Mouse (Mus musculus) c-Kit-negative CD71-positive TER-119-positive erythroid progenitor cells, embryonic 14.5 days (primary cell): ENCODE data around the gene Krtap29-1.
A peak's percentile ranks its signal among the peaks of the same experiment; 100 is the strongest.

Source experiments
- DNase-seq: peaks from one replicate; pipeline ENCODE4 v3.0.0-alpha.2; 2013; ENCODE audit warnings: low read depth, low spot score

Gene Krtap29-1

DNA sequence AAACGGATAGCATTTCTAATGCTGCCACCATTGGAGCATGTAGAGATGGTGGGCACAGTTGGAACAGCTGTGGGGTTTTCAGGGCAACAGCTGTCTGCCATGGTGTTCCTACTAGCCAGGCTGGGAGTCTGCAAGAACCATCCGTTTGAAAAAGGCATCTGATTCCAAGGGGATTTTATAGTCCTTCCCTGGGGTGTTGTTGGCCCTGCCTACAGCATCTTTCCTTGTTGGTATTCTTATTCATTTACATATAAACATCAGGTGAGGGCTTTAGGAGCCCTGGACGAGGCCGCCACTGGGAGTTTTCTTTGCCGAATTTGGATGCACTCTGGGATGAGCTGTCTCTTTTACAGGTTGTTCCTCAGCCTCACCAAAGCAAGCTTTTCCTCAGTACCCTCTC is at the start of gene Krtap29-1:
Krtap29-1 (minus strand) TSS at position 101 of the 400 bp plus-strand sequence.
- DNase-seq: no peak

DNA sequence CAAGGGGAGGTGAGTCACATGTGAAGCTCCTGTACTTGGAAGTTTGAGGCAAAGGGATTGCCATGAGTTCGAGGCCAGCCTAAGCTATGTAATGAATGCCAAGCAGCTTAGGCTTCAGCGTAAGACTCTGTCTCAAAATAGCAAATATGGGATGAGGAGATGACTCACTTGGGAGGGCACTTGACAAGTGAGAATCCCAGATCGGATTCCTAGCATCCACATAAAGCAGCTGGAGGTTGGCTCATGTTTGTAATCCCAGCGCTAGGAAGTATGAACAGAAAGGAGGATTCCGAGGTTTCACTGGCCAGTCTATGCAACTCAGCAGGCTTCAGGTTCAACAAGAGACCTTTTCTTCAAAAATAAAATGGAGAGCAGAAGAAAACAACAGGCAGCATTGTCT is 42.6 kb upstream of the Krtap29-1 start:
- DNase-seq: no peak

DNA sequence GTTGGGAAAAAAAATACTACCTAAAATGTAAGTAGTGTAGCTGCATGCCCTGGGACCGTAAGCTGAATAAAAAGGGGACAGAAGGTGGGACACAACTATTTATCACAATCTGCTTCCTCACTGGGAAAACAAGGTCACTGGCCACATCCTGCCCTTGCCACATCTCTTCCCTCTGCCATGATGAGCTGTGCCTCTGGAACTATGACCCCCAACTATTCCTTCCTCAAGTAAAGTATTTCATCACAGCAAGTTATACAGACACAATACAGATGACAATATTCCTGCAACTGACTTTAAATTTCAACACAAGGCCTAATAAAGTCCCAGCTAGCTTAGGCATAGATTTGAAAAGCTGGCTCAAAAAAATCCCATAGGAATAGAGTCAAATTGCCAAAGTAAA is 40.6 kb upstream of the Krtap29-1 start:
- DNase-seq: no peak

DNA sequence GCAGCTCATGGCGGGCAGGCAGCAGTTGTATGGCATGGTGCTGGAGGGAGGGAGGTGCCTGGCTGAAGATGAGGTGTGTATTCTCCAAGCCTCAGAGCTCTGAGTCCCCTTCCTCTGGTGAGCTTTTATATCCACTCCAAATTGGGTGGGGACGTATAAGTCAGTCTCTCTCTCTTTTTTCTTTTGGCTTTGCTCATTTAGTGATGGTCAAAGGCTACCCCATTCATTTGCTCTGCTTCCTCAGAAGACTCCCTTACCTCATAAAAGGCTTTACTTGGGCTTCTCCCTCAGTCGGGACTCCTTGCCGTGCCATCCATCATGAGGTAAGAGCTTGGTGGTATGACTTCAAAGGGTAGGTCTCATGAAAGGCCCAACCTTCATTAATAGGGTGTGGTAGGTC is 37.3 kb upstream of the Krtap29-1 start, which contains the start of gene Krt33a:
Krt33a (minus strand) TSS at position 101 of the 400 bp plus-strand sequence.
- no peak for DNase-seq

DNA sequence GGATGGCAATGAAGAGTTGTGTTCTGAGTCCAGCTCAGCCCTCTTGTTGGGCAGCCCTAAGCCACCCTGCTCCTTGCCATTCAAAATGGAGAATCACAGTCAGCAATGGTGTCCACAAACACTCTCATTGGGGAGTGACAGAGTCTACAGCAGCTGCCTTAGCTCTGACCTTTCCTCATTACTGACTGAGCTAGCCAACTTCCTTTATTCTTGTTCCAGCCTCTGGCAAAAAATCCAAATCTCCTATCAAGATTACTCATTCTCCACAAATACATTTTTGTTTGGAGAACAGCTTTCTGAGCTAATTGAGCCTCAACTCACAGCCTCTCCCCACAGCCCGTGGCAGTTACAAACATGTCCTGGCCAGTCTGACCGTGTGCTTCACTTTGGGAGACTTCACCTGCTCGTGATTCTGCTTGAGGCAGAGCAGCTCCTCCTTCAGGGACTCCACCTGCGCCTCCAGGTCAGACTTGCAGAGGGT is 34.9 kb upstream of the Krtap29-1 start:
- no peak for DNase-seq

DNA sequence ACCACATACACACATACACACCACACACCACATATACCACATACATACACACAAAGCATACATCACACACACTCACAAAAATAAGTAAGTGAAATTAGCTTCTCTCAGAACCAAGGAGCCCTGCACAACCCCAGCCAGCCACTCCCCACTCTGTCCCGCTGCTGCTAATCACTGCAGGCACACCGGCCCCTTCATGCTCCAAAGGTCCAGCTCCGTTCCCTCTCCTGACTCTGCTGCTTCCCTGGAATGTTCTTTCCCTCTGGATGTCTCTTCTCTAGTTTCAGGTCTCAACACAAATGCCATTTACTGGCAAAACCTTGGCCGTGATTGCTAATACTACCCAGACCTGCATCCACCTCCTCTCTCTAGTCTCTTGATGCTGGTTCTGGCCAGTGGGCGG is 31.8 kb upstream of the Krtap29-1 start:
- no peak for DNase-seq

DNA sequence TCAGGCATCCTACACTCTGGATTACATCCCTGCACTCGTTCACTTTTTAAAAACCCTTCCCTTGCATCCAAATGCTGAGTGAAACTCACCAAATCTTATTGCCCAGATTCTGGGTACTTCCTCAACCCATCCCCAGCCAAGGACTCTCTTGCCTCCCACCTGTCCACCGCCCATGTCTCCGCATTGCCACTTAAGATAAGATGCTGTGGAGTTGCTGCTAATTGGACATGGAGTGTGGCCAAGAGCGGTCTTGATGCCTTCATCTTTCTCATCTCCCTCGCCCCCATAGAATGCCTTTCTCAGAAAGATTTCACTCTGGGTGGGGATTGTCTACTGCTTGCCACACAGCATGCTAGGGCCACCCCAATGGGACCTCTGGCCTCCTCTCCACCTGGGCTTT is 29.5 kb upstream of the Krtap29-1 start:
- no peak for DNase-seq

DNA sequence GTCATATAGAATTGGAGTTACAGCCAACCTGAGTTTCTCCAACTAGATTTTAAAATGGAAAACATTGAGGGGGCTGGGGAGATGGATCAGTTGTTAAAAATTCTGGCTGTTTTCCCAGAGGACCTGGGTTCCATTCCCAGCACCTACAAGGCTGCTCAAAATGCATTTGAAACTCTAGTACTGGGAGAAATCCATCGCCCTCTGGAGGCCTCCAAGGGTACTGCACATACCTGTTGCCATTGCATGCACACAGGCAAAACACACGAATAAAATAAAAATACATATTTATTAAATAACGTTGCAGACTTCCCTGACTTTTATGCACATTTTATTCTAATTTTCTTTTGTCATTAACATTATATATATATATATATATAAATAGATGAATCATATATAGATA is 27.8 kb upstream of the Krtap29-1 start:
- DNase-seq: peak; percentile 3

DNA sequence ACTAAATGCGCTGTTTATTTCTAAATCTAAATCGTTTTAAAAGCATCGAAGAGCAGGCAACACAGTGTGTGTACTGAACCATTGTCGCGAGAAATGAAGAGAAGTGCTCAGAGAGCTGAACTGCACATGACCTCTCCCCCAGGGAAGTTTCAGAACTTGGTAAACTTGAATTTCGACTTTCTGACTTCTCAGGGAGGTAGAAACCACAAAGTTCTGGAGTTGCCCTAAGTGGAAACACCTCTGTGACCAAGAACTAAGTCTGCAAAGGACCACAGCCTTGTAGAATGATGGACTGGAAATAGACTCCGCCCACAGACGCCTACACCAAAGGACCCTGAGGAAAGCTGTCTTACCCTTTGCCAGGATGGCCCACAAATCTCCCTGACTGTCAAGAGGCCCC is 27.1 kb upstream of the Krtap29-1 start:
- DNase-seq: no peak

DNA sequence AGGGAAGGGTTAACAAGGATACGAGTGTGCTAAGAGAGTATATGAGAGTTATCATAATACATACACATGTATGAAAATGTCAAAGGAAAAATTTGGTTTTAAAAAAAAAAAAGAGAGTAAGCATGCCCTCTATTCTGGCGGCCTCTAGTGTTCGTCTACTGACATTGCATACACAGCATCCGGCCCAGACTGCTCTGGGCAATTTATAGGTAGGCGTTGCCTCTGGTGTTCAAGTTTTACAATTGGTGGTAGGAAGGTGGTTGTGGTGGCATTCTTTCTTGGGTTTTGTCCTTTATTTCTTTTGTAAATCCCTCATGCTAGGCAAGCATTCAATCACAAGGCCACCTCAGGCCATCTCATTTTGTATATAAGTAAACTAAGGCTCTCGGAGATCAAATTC is 26.0 kb upstream of the Krtap29-1 start:
- no peak for DNase-seq

DNA sequence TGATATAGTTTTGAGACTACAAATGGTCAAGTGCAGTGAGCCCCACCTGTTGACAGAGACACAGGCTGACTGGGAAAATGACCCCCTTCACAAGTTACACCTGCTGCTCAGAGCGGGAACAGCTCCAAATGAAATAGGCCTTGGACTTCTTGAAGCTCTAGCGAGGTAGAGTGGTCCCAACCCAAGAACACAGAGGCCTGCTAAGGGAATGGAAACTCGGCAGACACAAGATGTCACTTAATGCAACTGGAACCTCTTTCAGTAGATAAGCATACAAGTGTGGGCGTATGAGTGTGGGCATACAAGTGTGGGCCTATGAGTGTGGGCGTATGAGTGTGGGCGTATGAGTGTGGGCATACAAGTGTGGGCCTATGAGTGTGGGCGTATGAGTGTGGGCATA is 20.2 kb upstream of the Krtap29-1 start:
- no peak for DNase-seq

DNA sequence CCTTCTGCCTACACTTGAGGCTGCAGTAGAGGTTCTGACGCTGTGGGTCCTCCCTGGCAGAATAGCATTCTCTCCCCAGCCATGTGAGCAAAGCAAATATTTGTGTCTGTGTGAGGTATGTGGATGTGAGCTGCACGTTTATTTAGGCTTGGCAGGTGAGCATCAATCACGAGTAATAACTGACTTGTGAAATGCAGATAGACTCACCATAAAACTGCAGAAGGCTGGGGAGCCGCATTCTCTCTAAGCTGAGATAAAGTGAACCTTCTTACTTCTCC is 15.5 kb upstream of the Krtap29-1 start:
- DNase-seq: no peak

DNA sequence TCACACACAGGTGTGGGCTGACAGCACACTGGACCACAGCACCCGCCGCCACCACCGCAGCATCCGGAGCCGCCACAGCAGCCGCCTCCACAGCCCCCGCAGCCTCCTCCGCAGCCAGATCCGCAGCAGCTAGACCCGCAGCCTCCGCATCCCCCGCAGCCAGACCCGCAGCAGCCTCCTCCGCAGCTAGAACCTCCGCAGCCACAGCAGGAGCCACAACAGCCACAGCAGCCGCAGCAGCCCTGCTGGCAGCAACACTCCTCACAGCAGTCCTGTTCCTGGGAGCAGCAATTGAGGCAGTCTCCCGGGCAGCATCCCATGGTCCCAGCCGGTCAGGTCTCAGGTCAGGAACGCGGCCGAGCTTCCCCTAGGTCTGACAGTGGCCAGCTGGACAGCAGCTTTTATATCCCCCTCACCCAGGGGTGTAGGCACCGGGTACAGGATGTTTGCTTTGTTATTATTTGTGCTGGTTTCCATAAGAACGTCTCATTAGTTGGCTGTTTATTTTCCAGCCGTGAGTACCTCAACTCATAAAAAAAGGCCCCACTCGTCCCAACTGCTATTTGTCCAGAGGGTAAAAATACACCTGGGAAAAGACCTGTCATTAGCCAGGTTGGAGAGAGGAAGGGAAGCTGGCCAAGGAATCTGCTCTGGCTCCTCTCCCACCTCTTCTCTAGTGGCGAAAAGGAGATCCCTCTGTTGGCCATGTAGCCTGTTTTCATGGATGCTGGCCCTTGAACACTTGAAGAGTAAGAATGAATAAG is 14.9 kb upstream of the Krtap29-1 start, which contains the start of gene Krtap17-1:
Krtap17-1 (minus strand) TSS at position 375 of the 764 bp plus-strand sequence.
- DNase-seq: no peak

DNA sequence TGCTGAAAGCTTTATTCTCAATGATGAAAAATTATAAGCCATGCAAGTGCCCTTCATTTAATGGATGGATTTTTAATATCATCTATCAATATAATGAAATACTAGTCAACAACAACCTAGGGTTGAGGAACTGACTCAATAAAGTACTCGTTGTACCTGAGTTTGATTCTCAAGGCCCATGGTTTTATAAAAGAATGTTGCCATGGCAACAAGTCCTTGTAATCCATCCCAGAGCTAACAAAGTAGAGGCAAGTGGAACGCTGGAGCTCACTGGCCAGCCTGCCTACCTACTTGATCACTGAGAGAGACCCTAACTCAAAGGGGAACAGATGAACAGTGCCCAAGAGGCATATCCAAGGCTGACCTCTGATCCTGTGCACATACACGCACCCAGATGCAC is 11.7 kb upstream of the Krtap29-1 start:
- no peak for DNase-seq

DNA sequence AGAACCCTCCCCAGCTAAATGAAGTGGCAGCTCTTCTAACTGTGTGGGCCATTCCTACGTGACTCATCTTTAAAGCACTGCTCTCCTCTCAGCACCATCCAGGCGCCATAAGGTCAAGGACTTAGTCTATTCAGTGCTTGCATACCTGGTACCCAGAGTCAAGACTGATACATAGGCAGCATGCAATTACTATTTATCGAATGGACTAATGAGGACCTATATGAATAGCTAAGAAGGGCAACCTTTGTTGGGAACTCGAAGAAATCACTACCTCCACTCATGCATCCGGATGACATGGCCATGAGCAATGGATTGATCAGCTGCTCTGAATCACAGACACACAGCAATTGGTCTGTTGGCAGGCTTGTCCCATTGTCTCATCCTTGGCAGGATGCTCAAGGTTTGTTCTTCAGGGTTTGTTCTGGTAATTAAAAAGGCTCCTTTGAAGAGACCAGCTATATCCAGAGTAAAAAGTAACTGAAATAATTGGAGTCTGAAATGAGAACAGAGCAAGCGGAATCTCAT is 11.1 kb upstream of the Krtap29-1 start:
- no peak for DNase-seq

DNA sequence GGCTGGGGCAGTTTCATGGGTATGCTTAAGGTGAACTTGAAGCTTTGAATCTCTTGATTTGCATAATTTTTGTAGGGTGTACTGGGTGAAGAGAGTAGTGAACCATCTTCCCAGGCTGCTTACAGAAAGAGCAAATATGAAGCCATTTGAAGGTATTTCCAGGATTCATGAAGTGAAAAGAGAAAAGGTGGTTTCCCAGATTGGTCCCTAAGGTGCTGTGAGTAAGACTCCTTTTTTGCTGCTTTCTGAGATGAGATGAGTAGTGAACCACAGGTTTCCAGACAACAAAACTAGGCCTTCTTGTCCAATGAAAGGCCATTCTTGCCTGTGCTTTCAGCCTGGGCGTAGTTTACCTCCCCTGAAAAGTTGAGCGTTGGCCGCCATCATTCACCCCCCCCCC is 9.7 kb upstream of the Krtap29-1 start:
- no peak for DNase-seq

DNA sequence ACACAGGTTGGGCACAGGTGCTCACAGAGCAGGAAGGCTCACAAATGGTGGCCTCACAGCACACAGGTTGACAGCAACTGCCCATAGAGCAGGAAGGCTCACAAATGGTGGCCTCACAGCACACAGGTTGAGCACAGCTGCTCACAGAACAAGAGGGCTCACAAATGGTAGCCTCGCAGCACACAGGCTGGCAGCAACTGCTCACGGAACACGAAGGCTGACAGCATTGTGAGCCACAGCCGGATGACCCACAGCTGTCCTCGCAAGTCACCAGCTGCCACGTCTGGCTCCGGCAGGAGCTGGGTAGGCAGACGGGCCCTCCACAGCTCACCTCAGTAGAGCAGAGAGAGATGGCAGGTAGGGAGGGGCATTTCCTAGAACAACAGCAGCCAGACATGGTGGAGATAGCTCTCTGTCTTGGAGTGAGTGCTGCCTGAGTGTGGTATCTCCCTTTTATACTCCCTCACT is 7.4 kb upstream of the Krtap29-1 start, which contains the start of gene Krtap16-1:
Krtap16-1 (minus strand) TSS at position 418 of the 468 bp plus-strand sequence.
- DNase-seq: no peak

DNA sequence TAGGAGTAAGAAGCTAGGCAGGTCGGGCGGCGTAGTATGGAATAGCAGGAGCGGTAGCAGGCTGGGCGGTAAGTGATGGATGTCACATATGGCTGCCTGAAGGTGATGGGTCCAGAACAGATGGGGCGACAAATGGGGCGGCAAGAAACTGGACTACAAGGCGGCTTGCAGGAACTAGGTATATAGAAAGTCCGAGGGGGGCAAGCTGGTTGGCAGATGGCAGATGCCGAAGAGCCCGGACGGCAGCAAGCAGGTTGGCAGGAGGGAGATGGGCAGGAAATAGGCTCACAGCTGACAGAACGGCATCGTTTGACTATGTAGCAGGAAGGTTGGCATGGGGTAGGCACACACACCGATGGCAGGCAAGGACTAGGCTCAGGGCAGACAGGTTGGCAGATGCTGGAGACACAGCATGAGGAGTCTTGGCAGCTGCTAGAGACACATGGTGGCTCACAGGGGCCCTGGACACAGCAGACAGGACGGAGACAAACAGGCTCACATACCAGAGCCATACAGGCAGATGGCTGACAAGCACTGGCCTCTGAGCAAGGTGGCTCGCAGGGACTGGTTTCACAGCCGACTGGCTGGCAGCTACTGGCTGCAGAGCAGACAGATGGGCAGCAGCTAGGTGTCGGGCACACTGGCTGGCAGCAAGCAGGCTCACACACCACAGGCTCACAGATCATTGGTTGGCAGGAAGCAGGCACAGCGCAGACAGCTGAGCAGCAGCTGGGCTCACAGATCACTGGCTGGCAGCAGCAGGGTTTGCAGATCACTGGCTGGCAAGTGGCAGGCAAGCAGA is 6.6 kb upstream of the Krtap29-1 start:
- DNase-seq: no peak

DNA sequence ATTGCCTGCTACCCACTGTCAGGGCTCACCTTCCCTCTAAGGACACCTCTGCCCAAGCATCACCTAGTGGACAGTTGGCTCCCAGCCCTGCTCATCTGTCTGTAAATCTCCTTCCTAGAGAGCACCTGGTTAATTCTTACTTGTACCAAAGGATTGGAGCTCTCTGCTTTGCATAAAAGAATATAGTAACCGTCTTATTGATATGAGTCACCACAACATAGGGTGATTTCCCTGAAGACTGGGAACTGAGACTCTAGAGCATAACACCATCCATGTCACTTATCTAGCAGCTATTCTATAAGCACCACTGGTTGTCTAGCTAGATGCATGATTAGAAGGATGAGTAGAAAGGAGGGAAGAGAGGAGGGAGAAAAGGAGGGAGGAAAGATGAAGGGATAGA is 4.6 kb upstream of the Krtap29-1 start:
- no peak for DNase-seq

DNA sequence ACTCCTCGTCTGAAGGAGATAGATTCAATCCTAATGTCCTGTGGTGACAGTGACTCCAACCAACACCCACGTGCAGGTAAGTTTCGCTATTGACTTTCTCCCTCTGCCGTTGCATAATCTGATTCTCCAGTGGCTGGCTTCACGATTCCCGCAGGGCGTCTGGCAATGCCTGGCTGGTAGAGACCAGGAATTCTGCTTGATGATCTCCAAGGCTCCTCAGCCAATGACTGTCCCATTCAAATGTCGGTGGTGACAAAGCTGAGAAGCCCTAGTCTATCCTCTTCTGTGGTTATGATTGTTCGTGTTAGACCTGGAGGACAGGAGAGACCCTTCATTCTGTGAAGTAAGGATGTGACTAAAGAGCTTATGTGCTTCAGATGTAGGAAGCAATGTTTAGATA is 3.9 kb upstream of the Krtap29-1 start:
- no peak for DNase-seq

DNA sequence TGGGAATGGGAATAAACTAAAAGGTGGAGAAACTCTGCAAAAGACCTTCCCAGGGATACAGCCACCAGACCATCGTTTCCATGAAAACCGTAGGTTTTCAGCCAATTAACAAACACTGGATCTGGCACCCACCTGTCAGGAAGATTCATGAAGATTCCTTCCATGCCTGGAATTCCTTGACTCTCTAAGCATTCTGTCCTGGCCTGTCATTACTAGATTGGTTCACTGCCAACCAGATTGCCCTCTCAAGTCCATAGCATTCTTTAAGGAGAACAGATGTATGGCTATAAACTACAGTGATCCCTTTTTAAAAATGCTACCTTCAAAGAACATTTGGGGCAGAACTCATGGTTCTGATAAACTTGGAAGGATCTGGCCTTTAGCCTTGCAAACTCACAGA is 12.9 kb downstream of the Krtap29-1 start:
- DNase-seq: no peak

DNA sequence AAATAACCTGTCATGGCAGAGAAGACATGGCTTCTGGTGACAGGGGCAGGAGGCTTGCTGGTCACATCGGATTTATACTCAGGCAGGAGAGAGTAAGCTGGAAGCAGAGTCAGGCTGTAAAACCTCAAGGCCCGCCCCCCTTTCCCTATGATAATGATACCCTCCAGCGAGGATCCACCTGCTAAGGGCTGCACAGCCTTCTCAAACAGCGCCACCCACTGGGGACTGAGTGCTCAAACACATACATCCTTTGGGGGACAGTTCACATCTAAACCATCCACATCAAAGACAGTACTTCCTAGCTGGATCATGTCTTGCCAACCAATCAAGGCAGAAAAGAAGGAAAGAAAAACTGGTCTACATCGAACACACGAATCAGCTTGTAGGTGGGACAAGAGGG is 14.6 kb downstream of the Krtap29-1 start:
- no peak for DNase-seq

DNA sequence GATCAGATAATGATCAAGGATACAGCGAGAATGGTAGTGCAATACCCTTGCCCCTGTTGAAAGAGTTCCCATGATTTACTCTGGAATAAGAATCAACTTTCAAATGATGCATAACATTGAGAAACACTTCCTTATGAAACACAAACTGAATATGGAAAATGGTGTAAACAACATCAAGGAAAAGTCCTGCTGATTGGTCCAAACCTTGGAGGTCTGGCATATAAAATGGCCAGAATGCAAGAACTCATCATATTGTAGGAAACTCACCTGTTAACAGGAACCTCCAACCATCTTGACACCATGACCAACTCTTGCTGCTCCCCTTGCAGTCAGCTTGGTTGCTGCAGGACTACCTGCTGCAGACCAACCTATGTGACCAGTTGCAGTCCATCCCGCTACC is 30.7 kb downstream of the Krtap29-1 start, which contains the start of gene Krtap9-5:
Krtap9-5 (plus strand) TSS at position 301 of the 400 bp plus-strand sequence.
- DNase-seq: no peak
